Mouse (Mus musculus) testis, adult 2 months (tissue): ENCODE measurements at regions not wholly inside any gene's neighbourhood (a gene's known extent, or its start where the extent isn't known, plus 50 kb on each side); places are given as distances from the start of the nearest gene placed in this dataset.

Experiments used
- H3K27ac ChIP-seq: fragments of 200-500 bp; 2 replicates; pipeline ENCODE4 v1.5.1; 2012; ENCODE audit warnings: low read depth, low read length; ENCODE audit not compliant: control insufficient read depth, insufficient read depth
- H3K27me3 ChIP-seq: fragments of 200-500 bp; 2 replicates; pipeline ENCODE4 v1.6.1; 2012; ENCODE audit warnings: mild to moderate bottlenecking, low read length, moderate library complexity; ENCODE audit not compliant: control insufficient read depth, insufficient read depth
- H3K36me3 ChIP-seq: fragments of 200-500 bp; 2 replicates; pipeline ENCODE4 v1.6.1; 2012; ENCODE audit warnings: mild to moderate bottlenecking, low read length; ENCODE audit not compliant: control insufficient read depth, insufficient read depth
- H3K4me1 ChIP-seq: fragments of 200-500 bp; 2 replicates; pipeline ENCODE4 v1.6.1; 2012; ENCODE audit warnings: low read length; ENCODE audit not compliant: control insufficient read depth, insufficient read depth
- H3K4me3 ChIP-seq: fragments of 200-500 bp; 2 replicates; pipeline ENCODE4 v1.5.1; 2012; ENCODE audit warnings: low read depth, mild to moderate bottlenecking, low read length, moderate library complexity, mixed read lengths; ENCODE audit not compliant: control insufficient read depth
- CTCF ChIP-seq: fragments of 200-500 bp; IDR thresholded peaks from 2 replicates; pipeline ENCODE4 v1.5.1; 2012; ENCODE audit warnings: low read depth, mild to moderate bottlenecking, inconsistent platforms, low read length, moderate library complexity; ENCODE audit not compliant: control insufficient read depth, insufficient read depth, insufficient replicate concordance
- POLR2A ChIP-seq: fragments of 200-500 bp; IDR thresholded peaks from 2 replicates; pipeline ENCODE4 v1.6.1; 2012; ENCODE audit warnings: low read depth, mild to moderate bottlenecking, inconsistent platforms, low read length, moderate library complexity; ENCODE audit not compliant: control insufficient read depth

GRCm38 (mm10) chr1:80088651-80089050 is 129.6 kb downstream of the Fam124b start:
- H3K36me3 ChIP-seq = no peaks in the 10 kb centered on the region
- H3K4me1 ChIP-seq = no peaks in the 10 kb centered on the region
- TF ChIP-seq CTCF = no peak
- TF ChIP-seq POLR2A = no peak
- no peak overlapping the region for H3K4me3 ChIP-seq
- no peaks in the 10 kb centered on the region for H3K27me3 ChIP-seq
- H3K27ac ChIP-seq = no peak overlapping the region

DNA sequence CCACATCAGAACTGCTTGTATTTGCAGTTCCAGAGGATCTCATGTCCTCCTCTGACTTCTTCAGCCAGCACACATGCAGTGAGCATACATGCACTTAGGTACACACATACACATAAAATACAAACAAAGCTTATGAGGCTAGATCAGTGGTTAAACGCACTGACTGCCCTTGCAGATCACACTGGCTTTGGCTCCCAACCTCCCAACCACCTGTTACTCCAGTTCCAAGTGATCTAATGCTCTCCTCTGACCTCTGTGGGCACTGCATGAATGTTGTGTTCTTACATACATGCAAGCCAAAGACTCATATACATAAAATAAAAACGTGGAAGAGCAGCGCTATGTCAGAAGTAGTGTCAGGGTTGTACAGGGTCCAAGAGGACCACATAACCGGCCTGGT is 141.9 kb downstream of the Fam124b start:
- no peaks in the 10 kb centered on the region for H3K27me3 ChIP-seq
- no peaks in the 10 kb centered on the region for H3K36me3 ChIP-seq
- no peak for TF ChIP-seq CTCF
- no peak for TF ChIP-seq POLR2A
- H3K4me1 ChIP-seq = no peaks in the 10 kb centered on the region
- H3K27ac ChIP-seq = no peak overlapping the region
- no peak overlapping the region for H3K4me3 ChIP-seq

GRCm38 (mm10) chr1:80074376-80074775 is 143.9 kb downstream of the Fam124b start:
- no peaks in the 10 kb centered on the region for H3K4me1 ChIP-seq
- H3K27ac ChIP-seq = no peak overlapping the region
- no peaks in the 10 kb centered on the region for H3K27me3 ChIP-seq
- H3K4me3 ChIP-seq = no peak overlapping the region
- TF ChIP-seq CTCF (no peak), POLR2A (no peak)
- no peaks in the 10 kb centered on the region for H3K36me3 ChIP-seq

DNA sequence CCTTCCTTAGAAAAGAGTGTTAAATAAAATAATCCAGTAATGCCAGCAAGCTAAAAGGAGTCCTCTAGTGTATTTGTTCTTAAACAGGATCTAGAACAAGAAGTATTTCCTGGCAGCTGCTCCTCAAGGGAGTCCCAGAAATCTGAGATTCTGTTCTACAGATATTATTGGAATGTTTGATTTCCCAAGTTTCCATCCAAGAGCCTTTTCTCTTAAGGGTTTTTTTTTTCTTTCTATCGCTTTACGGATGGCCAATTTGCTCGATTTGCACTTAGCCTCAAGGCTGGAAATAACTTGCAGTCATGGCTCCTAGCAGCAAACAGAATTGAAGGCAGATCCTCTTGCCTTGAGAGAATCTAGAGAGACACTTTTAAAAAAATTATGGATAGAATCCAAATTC is 144.3 kb downstream of the Fam124b start:
- Histone ChIP-seq H3K27me3 (no peaks in the 10 kb centered on the region), H3K27ac (no peak overlapping the region), H3K36me3 (no peaks in the 10 kb centered on the region), H3K4me3 (no peak overlapping the region), H3K4me1 (no peaks in the 10 kb centered on the region)
- no peak for TF ChIP-seq CTCF
- TF ChIP-seq POLR2A = no peak

- TF ChIP-seq CTCF = no peak
- Histone ChIP-seq H3K4me1 (no peaks in the 10 kb centered on the region), H3K4me3 (no peak overlapping the region), H3K36me3 (no peaks in the 10 kb centered on the region), H3K27ac (no peak overlapping the region), H3K27me3 (no peaks in the 10 kb centered on the region)
Measured at GRCm38 (mm10) chr1:80069141-80069540, 149.1 kb downstream of the Fam124b start.

DNA sequence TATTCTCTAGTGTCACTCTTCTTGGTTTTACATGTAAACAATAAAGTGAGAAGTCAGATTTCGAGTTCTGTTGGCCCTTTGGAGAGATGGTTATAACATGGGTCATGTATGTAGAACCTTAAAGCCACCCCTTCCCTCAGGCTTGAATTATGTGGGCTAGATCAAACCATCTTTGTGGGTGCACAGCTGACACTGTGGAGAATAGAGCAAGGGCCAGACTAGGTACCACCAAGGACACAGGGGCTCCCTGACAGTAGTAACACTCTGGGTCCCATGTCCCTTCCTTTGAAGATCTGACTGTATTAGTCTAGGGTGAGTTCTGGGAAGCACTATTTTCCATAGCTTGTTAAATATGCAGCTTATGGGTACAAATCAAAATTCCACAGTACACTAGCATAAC is 156.2 kb downstream of the Fam124b start:
- Histone ChIP-seq H3K4me1 (no peaks in the 10 kb centered on the region), H3K4me3 (no peak overlapping the region), H3K27me3 (no peaks in the 10 kb centered on the region), H3K27ac (no peak overlapping the region), H3K36me3 (no peaks in the 10 kb centered on the region)
- TF ChIP-seq CTCF (no peak), POLR2A (no peak)

GRCm38 (mm10) chr1:80061632-80062031 is 156.6 kb downstream of the Fam124b start:
- Histone ChIP-seq H3K4me1 (no peaks in the 10 kb centered on the region), H3K36me3 (no peaks in the 10 kb centered on the region), H3K27ac (no peak overlapping the region), H3K4me3 (no peak overlapping the region), H3K27me3 (no peaks in the 10 kb centered on the region)
- TF ChIP-seq CTCF (no peak), POLR2A (no peak)

DNA sequence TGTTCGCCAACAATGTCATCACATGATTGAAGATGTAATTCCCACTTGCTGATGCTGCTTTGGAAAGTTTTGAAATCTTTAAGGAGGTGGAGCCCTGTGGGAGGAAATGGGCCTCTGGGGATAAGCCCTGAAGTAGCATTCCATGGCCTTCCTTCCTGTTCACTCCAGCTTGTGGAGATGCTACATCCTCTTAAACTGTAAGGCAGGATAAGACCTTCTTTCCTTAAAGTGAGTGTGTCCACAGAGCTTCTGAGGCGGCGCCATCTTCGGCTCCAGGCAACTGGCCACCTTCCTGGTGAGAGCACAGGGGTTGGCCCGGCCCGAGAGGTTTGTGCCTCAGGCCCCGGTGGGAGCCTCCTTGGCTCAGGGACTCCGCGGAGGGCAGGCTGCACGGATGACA is 173.1 kb downstream of the Fam124b start:
- H3K4me3 ChIP-seq = no peak overlapping the region
- no peaks in the 10 kb centered on the region for H3K27me3 ChIP-seq
- no peaks in the 10 kb centered on the region for H3K4me1 ChIP-seq
- no peak overlapping the region for H3K27ac ChIP-seq
- TF ChIP-seq POLR2A (no peak), CTCF (no peak)
- H3K36me3 ChIP-seq = no peaks in the 10 kb centered on the region

DNA sequence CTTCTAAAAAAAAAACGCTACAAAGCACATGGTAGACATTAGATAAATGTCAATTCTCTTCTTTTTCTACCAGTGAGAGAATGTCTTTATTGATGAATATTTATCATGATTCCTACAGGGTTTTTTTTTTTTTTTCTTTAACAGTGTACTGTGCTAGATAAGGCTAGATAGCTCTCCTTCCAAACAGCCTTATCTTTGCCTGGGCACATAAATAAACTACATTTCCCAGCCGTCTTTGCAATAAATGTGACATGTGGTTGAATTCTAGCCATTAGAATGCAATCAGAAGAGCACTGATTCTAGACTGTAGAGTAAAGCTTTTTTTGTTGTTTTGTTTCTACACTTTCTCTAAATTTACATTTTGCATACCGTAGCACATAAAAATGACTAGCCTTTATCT is 177.9 kb downstream of the Fam124b start:
- no peaks in the 10 kb centered on the region for H3K4me1 ChIP-seq
- no peak overlapping the region for H3K4me3 ChIP-seq
- no peaks in the 10 kb centered on the region for H3K36me3 ChIP-seq
- H3K27ac ChIP-seq = no peak overlapping the region
- TF ChIP-seq POLR2A = no peak
- TF ChIP-seq CTCF = no peak
- no peaks in the 10 kb centered on the region for H3K27me3 ChIP-seq
